15 mouse cellular contexts compared by ENCODE assay signal in genomic region chr10:48425501-48425900, GRCm38 (mm10).
"Had no signal": no experiment of that assay in that cellular context is flagged by ENCODE, and none has a peak within 500 bp of the region (broad histone marks: within the 10 kb centered on the region; RNA-seq: fewer than 3 reads in every experiment).

No protein-coding gene starts in this region.

- H3K4me2 ChIP-seq: neural tube, embryonic 15.5 days; stomach, embryonic 15.5 days had no signal

- H3K9me3 ChIP-seq: neural tube, embryonic 15.5 days; stomach, embryonic 15.5 days had no signal

- H3K4me3 ChIP-seq: neural tube, embryonic 15.5 days; stomach, embryonic 15.5 days had no signal

- DNase-seq: retina, postnatal 1 day; right cerebral cortex, adult 18-20 months; right cerebral cortex, postnatal 14 days; right cerebral cortex, postnatal 25 days; right cerebral cortex, postnatal 4 days; spleen, adult 18-20 months; thymus, adult 18-20 months; thymus, adult 2 months; thymus, postnatal 14 days; thymus, postnatal 25 days; thymus, postnatal 36 days; thymus, postnatal 4 days had no signal

- H3K4me1 ChIP-seq: neural tube, embryonic 15.5 days; stomach, embryonic 15.5 days had no signal

- H3K36me3 ChIP-seq: neural tube, embryonic 15.5 days; stomach, embryonic 15.5 days had no signal

- H3K27me3 ChIP-seq: neural tube, embryonic 15.5 days; stomach, embryonic 15.5 days had no signal

- H3K27ac ChIP-seq: neural tube, embryonic 15.5 days; stomach, embryonic 15.5 days; stomach, postnatal 0 days had no signal

- H3K9ac ChIP-seq: neural tube, embryonic 15.5 days; stomach, embryonic 15.5 days had no signal
